Mouse (Mus musculus) spleen, adult 2 months (tissue): ENCODE results near the gene Tnfsf12.

Experiments used
- CTCF ChIP-seq: fragments of 200-500 bp; IDR thresholded peaks from 2 replicates; pipeline ENCODE4 v1.5.1; 2011; ENCODE audit warnings: mild to moderate bottlenecking, inconsistent platforms; ENCODE audit not compliant: insufficient read depth, insufficient read length, insufficient replicate concordance; ENCODE audit errors: extremely low read depth
- POLR2A ChIP-seq: fragments of 200-500 bp; IDR thresholded peaks from 2 replicates; pipeline ENCODE4 v1.6.1; 2011; ENCODE audit warnings: low read depth, low read length, inconsistent platforms

- no peak for TF ChIP-seq CTCF
- no peak for TF ChIP-seq POLR2A
Measured at GRCm38 (mm10) chr11:69725951-69726350, 30.3 kb upstream of the Tnfsf12 start.
